Mouse (Mus musculus) kidney, adult 2 months (tissue): ENCODE data around the gene Ak7. TPM values are rescaled to one million over a fixed set of nuclear protein-coding genes. Genes with fewer than 3 reads are reported as not detected.

Experiments used
- DNase-seq: peaks from one replicate; pipeline ENCODE4 v3.0.0; 2021
- H3K27ac ChIP-seq: fragments of 200-500 bp; 2 replicates; pipeline ENCODE4 v1.5.1; 2012; ENCODE audit warnings: low read depth, low read length, control low read depth, inconsistent platforms; ENCODE audit not compliant: insufficient read depth
- H3K27me3 ChIP-seq: fragments of 200-500 bp; replicated peaks from 2 replicates; pipeline ENCODE4 v1.6.1; 2012; ENCODE audit warnings: mild to moderate bottlenecking, moderate library complexity, low read length, inconsistent platforms; ENCODE audit not compliant: control insufficient read depth, insufficient read depth
- H3K36me3 ChIP-seq: fragments of 200-500 bp; 2 replicates; pipeline ENCODE4 v1.6.1; 2012; ENCODE audit warnings: mild to moderate bottlenecking, moderate library complexity, low read length, inconsistent platforms; ENCODE audit not compliant: control insufficient read depth, insufficient read depth
- H3K4me1 ChIP-seq: fragments of 200-500 bp; 2 replicates; pipeline ENCODE4 v1.6.1; 2011; ENCODE audit warnings: low read length; ENCODE audit not compliant: control insufficient read depth, insufficient read depth
- H3K4me3 ChIP-seq: fragments of 200-500 bp; 2 replicates; pipeline ENCODE4 v1.5.1; 2011; ENCODE audit warnings: mild to moderate bottlenecking, low read depth, low read length, control low read depth; ENCODE audit not compliant: insufficient read depth
- CTCF ChIP-seq: fragments of 200-500 bp; conservative IDR thresholded peaks from 2 replicates; pipeline ENCODE4 v1.5.1; 2011; ENCODE audit warnings: low read depth, mild to moderate bottlenecking, control low read depth, low read length, moderate library complexity, mixed read lengths; ENCODE audit not compliant: insufficient read depth, insufficient read length
- POLR2A ChIP-seq: fragments of 200-500 bp; IDR thresholded peaks from one replicate; pipeline ENCODE4 v1.6.1; 2011; ENCODE audit warnings: low read depth, low read length, control low read depth
- WGBS: fragments of 180-500 bp; shearing (Covaris S2); methylation state at CpG from one replicate; pipeline ENCODE4 v1.1.7; 2018; 5-methylcytosine and 5-hydroxymethylcytosine counted together
- polyA plus RNA-seq: library from polyadenylated mRNA; depleted of rRNA; stranded (reverse); fragments of >200 nt; gene quantifications from 2 replicates; pipeline ENCODE4 v1.2.3, GENCODE M21; 2012

The Ak7 gene
- polyA plus RNA-seq, 1 experiment: 0.94 TPM

DNA sequence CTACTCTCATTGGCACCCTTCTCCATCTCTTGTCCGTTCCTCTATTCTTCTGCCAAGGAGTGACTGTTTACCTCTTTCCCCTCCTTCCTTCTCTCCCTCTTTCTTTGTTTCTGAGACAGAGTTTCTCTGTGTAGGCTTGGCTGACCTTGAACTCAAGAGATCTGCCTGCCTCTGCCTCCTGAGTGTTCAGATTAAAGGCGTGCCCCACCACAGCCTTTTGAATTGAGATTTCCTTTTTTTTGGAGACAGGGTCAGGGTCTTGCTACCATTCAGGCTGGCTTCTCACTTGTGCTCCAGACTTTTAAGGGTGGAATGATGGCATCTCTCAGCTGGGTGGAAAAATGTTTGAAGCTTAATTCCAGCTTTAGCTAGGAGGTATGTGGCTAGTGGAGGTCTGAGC, 81.8 kb downstream of the Ak7 start:
- Histone ChIP-seq H3K4me3 (no peak overlapping the region), H3K36me3 (no peaks in the 10 kb centered on the region), H3K27ac (no peak overlapping the region), H3K27me3 (no peaks in the 10 kb centered on the region), H3K4me1 (peaks cover 27% of the 10 kb centered on the region)
- no peak for TF ChIP-seq CTCF
- TF ChIP-seq POLR2A: no peak
- no peak for DNase-seq
- 92% methylated on average over 2 of the region's 2 CpGs for WGBS

DNA sequence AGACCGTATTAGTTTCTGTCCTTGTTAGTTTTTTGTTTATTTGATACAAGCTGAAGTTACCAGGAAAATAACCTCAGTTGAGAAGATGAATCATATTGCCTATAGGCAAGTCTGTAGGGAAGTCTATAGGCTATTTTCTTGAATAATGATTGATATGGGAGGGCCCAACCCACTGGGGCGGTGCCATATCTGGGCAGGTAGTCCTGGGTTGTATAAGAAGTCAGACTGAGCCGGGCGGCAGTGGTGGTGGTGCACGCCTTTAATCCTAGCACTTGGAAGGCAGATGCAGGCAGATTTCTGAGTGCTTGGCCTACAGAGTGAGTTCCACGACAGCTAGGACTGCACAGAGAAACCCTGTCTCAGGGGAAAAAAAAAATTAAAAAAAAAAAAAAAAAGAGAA, 84.1 kb downstream of the Ak7 start:
- Histone ChIP-seq H3K27me3 (no peaks in the 10 kb centered on the region), H3K27ac (no peak overlapping the region), H3K36me3 (no peaks in the 10 kb centered on the region), H3K4me3 (no peak overlapping the region), H3K4me1 (peaks cover 27% of the 10 kb centered on the region)
- 77% methylated on average over 6 of the region's 6 CpGs for WGBS
- DNase-seq: no peak
- TF ChIP-seq CTCF (no peak), POLR2A (no peak)

DNA sequence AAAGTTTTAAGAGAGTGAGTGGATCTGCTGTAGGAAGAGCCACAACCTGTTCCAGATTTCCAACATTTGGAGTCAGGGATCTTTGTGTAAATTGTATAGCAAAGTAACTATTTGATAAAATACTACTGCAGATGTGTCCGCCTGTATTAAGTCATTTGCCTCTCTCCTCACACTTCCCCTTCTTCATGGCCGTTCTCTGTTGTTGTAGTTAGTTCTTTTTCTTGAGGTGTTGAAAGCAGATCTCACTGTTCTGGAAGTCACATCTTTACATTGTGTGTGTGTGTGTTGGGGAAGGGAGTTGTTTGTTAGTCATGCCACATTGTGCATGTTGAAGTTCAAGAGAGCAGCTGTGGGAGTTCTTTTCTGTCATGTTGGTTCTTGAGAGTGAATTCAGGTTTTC, 89.1 kb downstream of the Ak7 start:
- Histone ChIP-seq H3K27ac (no peak overlapping the region), H3K27me3 (no peaks in the 10 kb centered on the region), H3K4me1 (peaks cover 13% of the 10 kb centered on the region), H3K36me3 (no peaks in the 10 kb centered on the region), H3K4me3 (no peak overlapping the region)
- 92% methylated on average over 2 of the region's 2 CpGs for WGBS
- TF ChIP-seq POLR2A (no peak), CTCF (no peak)
- no peak for DNase-seq

DNA sequence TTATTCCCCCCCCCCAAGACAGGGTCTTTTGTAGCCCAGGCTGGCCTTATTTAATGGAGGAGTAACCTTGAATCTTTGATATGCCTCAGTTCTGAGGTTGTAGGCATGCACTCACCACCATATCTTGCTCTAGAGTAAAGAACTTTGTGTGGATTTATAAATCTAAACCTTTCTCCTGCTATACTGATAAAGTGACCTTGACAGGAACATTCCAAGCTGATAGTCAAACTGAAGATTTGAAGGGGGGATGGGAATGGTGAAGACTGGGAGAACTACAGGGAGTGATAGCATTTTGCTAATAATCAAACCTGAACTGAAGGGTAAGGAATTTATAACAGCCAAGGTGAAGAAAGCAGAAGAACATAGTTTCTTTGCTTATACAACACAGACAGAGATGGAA, 92.2 kb downstream of the Ak7 start:
- no peak overlapping the region for H3K4me3 ChIP-seq
- H3K4me1 ChIP-seq: peaks cover 2% of the 10 kb centered on the region; the same call in 1 of the 2 replicates
- TF ChIP-seq CTCF: no peak
- TF ChIP-seq POLR2A: no peak
- no peaks in the 10 kb centered on the region for H3K27me3 ChIP-seq
- no peak for DNase-seq
- no peak overlapping the region for H3K27ac ChIP-seq
- no peaks in the 10 kb centered on the region for H3K36me3 ChIP-seq

DNA sequence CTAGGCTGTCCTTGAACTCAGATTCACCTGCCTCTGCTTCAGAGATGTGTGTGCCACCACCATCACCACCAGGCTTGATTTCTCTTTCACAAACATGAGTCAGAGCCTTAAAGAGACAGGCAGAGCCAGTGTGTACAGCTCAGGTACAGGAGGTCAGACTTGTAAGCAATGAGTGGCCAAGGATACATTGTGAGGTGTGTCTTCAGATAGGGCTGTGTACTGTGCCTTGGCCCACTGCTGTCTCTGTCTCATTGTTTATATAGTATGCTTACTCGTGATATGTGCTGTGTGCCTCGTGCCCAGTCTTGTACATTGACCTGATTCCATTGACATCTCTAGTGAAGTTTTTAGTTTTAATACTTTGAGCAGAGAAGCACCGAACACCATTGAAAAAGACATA, 100.0 kb downstream of the Ak7 start:
- Histone ChIP-seq H3K36me3 (peaks cover 11% of the 10 kb centered on the region), H3K4me1 (no peaks in the 10 kb centered on the region), H3K4me3 (no peak overlapping the region), H3K27me3 (no peaks in the 10 kb centered on the region), H3K27ac (no peak overlapping the region)
- TF ChIP-seq POLR2A (no peak), CTCF (no peak)
- DNase-seq: no peak
- 81% methylated on average over 3 of the region's 3 CpGs for WGBS

DNA sequence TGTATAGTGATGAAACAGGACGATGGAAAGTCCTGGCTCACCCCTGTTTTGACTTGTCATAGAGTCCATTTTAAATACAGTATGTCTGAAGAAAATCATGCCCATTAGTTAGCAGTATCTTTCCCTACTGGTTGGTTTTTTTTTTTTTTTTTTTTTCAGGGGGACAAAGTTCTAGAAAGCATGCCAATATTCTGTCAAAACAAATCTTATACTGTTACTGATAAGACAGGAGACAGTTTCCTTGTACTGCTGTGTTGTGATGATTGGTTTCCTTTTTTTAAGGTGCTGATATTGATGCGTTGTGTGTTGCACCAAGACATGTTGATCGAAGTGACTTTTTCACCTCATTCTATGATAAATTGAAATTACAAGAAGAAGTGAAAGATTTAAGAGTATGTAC, 100.4 kb downstream of the Ak7 start:
- H3K36me3 ChIP-seq: peaks cover 14% of the 10 kb centered on the region
- H3K4me1 ChIP-seq: no peaks in the 10 kb centered on the region
- no peak for TF ChIP-seq CTCF
- no peak for TF ChIP-seq POLR2A
- H3K4me3 ChIP-seq: no peak overlapping the region
- WGBS: 92% methylated on average over 3 of the region's 3 CpGs
- H3K27me3 ChIP-seq: no peaks in the 10 kb centered on the region
- DNase-seq: no peak
- H3K27ac ChIP-seq: no peak overlapping the region

DNA sequence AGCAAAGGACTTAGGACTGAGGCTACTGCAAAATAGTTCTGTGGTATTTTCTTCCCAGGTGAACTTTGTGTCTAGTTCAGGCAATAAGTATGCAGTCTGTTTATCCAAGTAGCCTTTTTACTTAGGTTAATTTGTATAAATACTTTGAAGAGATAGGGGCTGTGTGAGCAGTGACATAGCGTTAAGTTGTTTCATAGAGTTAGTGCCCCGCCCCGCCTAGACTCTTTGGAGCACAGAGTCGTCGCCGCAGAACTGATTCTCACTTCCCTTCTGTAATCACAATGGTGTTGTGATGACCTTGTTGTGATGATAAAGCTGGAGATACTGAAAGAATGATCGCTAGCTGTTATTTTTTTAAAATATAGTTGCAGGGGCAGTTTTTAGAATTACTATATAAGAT, 101.6 kb downstream of the Ak7 start:
- no peak for DNase-seq
- H3K4me1 ChIP-seq: no peaks in the 10 kb centered on the region
- WGBS: 72% methylated on average over 7 of the region's 7 CpGs
- H3K27ac ChIP-seq: no peak overlapping the region
- no peak overlapping the region for H3K4me3 ChIP-seq
- no peaks in the 10 kb centered on the region for H3K27me3 ChIP-seq
- H3K36me3 ChIP-seq: peaks cover 17% of the 10 kb centered on the region
- TF ChIP-seq POLR2A: no peak
- no peak for TF ChIP-seq CTCF

DNA sequence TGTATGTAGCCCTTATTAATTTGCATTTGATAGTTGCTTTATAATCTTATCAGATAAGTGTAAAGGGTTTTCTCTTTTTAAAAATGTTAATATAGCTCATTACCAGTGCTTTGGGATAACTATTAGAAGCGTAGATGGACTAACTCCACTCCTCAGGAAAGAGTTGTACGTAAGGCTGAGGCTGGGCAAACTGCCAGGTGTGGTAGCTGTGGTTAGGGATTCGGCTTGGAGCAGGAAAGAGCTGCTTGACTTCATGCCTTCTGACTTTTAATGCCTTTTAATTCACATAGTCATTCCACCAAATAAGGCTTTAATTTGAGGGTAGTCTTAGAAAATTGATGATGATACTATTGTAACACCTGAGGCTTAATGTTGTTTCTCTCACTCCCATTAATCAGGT, 103.2 kb downstream of the Ak7 start:
- Histone ChIP-seq H3K27ac (no peak overlapping the region), H3K4me1 (no peaks in the 10 kb centered on the region), H3K4me3 (no peak overlapping the region), H3K27me3 (no peaks in the 10 kb centered on the region), H3K36me3 (peaks cover 18% of the 10 kb centered on the region)
- DNase-seq: no peak
- 22% methylated on average over 3 of the region's 3 CpGs for WGBS
- TF ChIP-seq CTCF (no peak), POLR2A (no peak)
